Mouse (Mus musculus) CH12.LX (cell line): ENCODE measurements around the gene Pgm5. TPM values are rescaled to one million over a fixed set of nuclear protein-coding genes. Genes with fewer than 3 reads are reported as not detected.

Source experiments
- DNase-seq: peaks from one replicate; pipeline ENCODE4 v3.0.0-alpha.2; 2013; ENCODE audit errors: extremely low read depth
- H3K27ac ChIP-seq: 2 replicates; pipeline ENCODE4 v1.5.1; 2012; ENCODE audit warnings: low read depth, mild to moderate bottlenecking, control low read depth, moderate library complexity; ENCODE audit not compliant: insufficient read depth
- H3K27me3 ChIP-seq: replicated peaks from 2 replicates; pipeline ENCODE3; 2012; ENCODE audit warnings: inconsistent platforms
- H3K36me3 ChIP-seq, 2 experiments: replicated peaks in 1 of 2; 2 replicates each; pipeline versions ENCODE3 to v1.6.1; 2012; ENCODE audit warnings: inconsistent platforms in 1 of 2, low read length in 1 of 2, mild to moderate bottlenecking in 1 of 2, mixed read lengths in 1 of 2, moderate library complexity in 1 of 2; ENCODE audit not compliant: control insufficient read depth in 1 of 2, insufficient read depth in 1 of 2
- H3K4me1 ChIP-seq, 2 experiments: 2 replicates each; pipeline ENCODE4 v1.6.1; 2012; ENCODE audit warnings: inconsistent platforms in 1 of 2, moderate library complexity in 1 of 2; ENCODE audit not compliant: insufficient read depth in 2 of 2, control insufficient read depth in 1 of 2
- H3K4me2 ChIP-seq: 2 replicates; pipeline ENCODE4 v1.6.1; 2012; ENCODE audit warnings: low read depth, mild to moderate bottlenecking, control low read depth; ENCODE audit not compliant: poor library complexity, insufficient read depth, severe bottlenecking
- H3K4me3 ChIP-seq, 3 experiments: fragments of 150-350 bp in 1 of 3; sonication (generic) in 1 of 3; replicated peaks in 1 of 3; 2 replicates each; pipeline versions ENCODE3 to v1.5.1; 2011 to 2012; ENCODE audit warnings: low read depth in 2 of 3, low read length in 2 of 3, mild to moderate bottlenecking in 2 of 3, moderate library complexity in 2 of 3, control low read depth in 1 of 3, improper control_type of control experiment in 1 of 3, inconsistent platforms in 1 of 3, mixed read lengths in 1 of 3; ENCODE audit not compliant: poor library complexity in 1 of 3
- H3K79me2 ChIP-seq: replicated peaks from 2 replicates; pipeline ENCODE4 v1.6.1; 2012; ENCODE audit warnings: mild to moderate bottlenecking, moderate library complexity; ENCODE audit not compliant: control insufficient read depth, poor library complexity, insufficient read depth, severe bottlenecking; ENCODE audit errors: extremely low read depth
- H3K9ac ChIP-seq: 2 replicates; pipeline ENCODE4 v1.6.1; 2012; ENCODE audit warnings: low read depth, mild to moderate bottlenecking, control low read depth, moderate library complexity; ENCODE audit not compliant: insufficient read depth
- H3K9me3 ChIP-seq: replicated peaks from 2 replicates; pipeline ENCODE3; 2012; ENCODE audit warnings: low read length, inconsistent platforms, mixed read lengths
- BHLHE40 ChIP-seq: IDR thresholded peaks from 2 replicates; pipeline ENCODE4 v1.6.1; 2011; ENCODE audit warnings: mild to moderate bottlenecking, low read depth, low read length, improper control_type of control experiment
- CTCF ChIP-seq, 2 experiments: IDR thresholded peaks in 1 of 2; conservative IDR thresholded peaks in 1 of 2; 2 replicates each; pipeline ENCODE4 v1.5.1; 2011 to 2012; ENCODE audit warnings: low read depth in 2 of 2, low read length in 2 of 2, improper control_type of control experiment in 1 of 2, inconsistent platforms in 1 of 2, mild to moderate bottlenecking in 1 of 2, moderate library complexity in 1 of 2
- E2F4 ChIP-seq: IDR thresholded peaks from 2 replicates; pipeline ENCODE4 v1.6.1; 2011; ENCODE audit warnings: low read depth, low read length, improper control_type of control experiment; ENCODE audit not compliant: insufficient replicate concordance
- ELF1 ChIP-seq: IDR thresholded peaks from 2 replicates; pipeline ENCODE4 v1.6.1; 2014; ENCODE audit warnings: low read depth, mild to moderate bottlenecking, inconsistent platforms, low read length, improper control_type of control experiment
- EP300 ChIP-seq: IDR thresholded peaks from 2 replicates; pipeline ENCODE4 v1.6.1; 2011; ENCODE audit warnings: low read length, improper control_type of control experiment
- ETS1 ChIP-seq: conservative IDR thresholded peaks from 2 replicates; pipeline ENCODE4 v1.6.1; 2012; ENCODE audit warnings: low read depth, mild to moderate bottlenecking, inconsistent platforms, low read length, improper control_type of control experiment, moderate library complexity
- HCFC1 ChIP-seq: IDR thresholded peaks from 2 replicates; pipeline ENCODE4 v1.6.1; 2012; ENCODE audit warnings: low read depth, mild to moderate bottlenecking, inconsistent platforms, low read length, improper control_type of control experiment
- IRF4 ChIP-seq: IDR thresholded peaks from 2 replicates; pipeline ENCODE4 v1.6.1; 2014; ENCODE audit warnings: low read depth, mild to moderate bottlenecking, inconsistent platforms, low read length, improper control_type of control experiment
- JUND ChIP-seq: conservative IDR thresholded peaks from 2 replicates; pipeline ENCODE4 v1.6.1; 2011; ENCODE audit warnings: low read depth, low read length, improper control_type of control experiment
- KAT2A ChIP-seq: IDR thresholded peaks from 2 replicates; pipeline ENCODE4 v1.6.1; 2012; ENCODE audit warnings: low read length, improper control_type of control experiment, inconsistent platforms; ENCODE audit not compliant: insufficient replicate concordance
- MAFK ChIP-seq: IDR thresholded peaks from 2 replicates; pipeline ENCODE4 v1.6.1; 2011; ENCODE audit warnings: low read length, improper control_type of control experiment; ENCODE audit not compliant: insufficient replicate concordance
- MAX ChIP-seq: IDR thresholded peaks from 2 replicates; pipeline ENCODE4 v1.6.1; 2011; ENCODE audit warnings: low read length, improper control_type of control experiment
- MEF2A ChIP-seq: IDR thresholded peaks from 2 replicates; pipeline ENCODE4 v1.6.1; 2014; ENCODE audit warnings: low read depth, mild to moderate bottlenecking, inconsistent platforms, low read length, improper control_type of control experiment, borderline replicate concordance
- MXI1 ChIP-seq: IDR thresholded peaks from 2 replicates; pipeline ENCODE4 v1.6.1; 2011; ENCODE audit warnings: mild to moderate bottlenecking, low read depth, low read length, improper control_type of control experiment
- MYC ChIP-seq: IDR thresholded peaks from 2 replicates; pipeline ENCODE4 v1.6.1; 2011; ENCODE audit warnings: low read depth, mild to moderate bottlenecking, improper control_type of control experiment, low read length
- NELFE ChIP-seq: IDR thresholded peaks from 2 replicates; pipeline ENCODE4 v1.6.1; 2011; ENCODE audit warnings: low read depth, low read length, improper control_type of control experiment
- NRF1 ChIP-seq: IDR thresholded peaks from 2 replicates; pipeline ENCODE4 v1.6.1; 2014; ENCODE audit warnings: low read depth, mild to moderate bottlenecking, inconsistent platforms, low read length, improper control_type of control experiment, moderate library complexity
- PAX5 ChIP-seq: IDR thresholded peaks from 2 replicates; pipeline ENCODE4 v1.6.1; 2012; ENCODE audit warnings: low read length, inconsistent platforms, mixed read lengths
- POLR2AphosphoS2 ChIP-seq: IDR thresholded peaks from 2 replicates; pipeline ENCODE4 v1.6.1; 2011; ENCODE audit warnings: low read depth, low read length, improper control_type of control experiment
- RAD21 ChIP-seq: IDR thresholded peaks from 2 replicates; pipeline ENCODE4 v1.6.1; 2011; ENCODE audit warnings: low read depth, mild to moderate bottlenecking, low read length, improper control_type of control experiment, moderate library complexity
- SIN3A ChIP-seq: IDR thresholded peaks from 2 replicates; pipeline ENCODE4 v1.6.1; 2012; ENCODE audit warnings: low read length, improper control_type of control experiment, inconsistent platforms
- SMC3 ChIP-seq: IDR thresholded peaks from 2 replicates; pipeline ENCODE4 v1.6.1; 2011; ENCODE audit warnings: low read depth, low read length, improper control_type of control experiment
- TCF12 ChIP-seq: IDR thresholded peaks from 2 replicates; pipeline ENCODE4 v1.6.1; 2014; ENCODE audit warnings: low read depth, mild to moderate bottlenecking, inconsistent platforms, low read length, improper control_type of control experiment
- USF1 ChIP-seq: IDR thresholded peaks from 2 replicates; pipeline ENCODE4 v1.6.1; 2014; ENCODE audit warnings: low read depth, mild to moderate bottlenecking, inconsistent platforms, low read length, improper control_type of control experiment
- ZC3H11A ChIP-seq: IDR thresholded peaks from 2 replicates; pipeline ENCODE4 v1.6.1; 2012; ENCODE audit warnings: low read depth, mild to moderate bottlenecking, inconsistent platforms, low read length, improper control_type of control experiment
- ZMIZ1 ChIP-seq: IDR thresholded peaks from 2 replicates; pipeline ENCODE4 v1.6.1; 2012; ENCODE audit warnings: low read depth, mild to moderate bottlenecking, inconsistent platforms, low read length, improper control_type of control experiment
- ZNF384 ChIP-seq: IDR thresholded peaks from 2 replicates; pipeline ENCODE4 v1.6.1; 2012; ENCODE audit warnings: low read depth, low read length, improper control_type of control experiment, inconsistent platforms
- dilution Hi-C: fragments of 300-500 bp; cut with MboI; formaldehyde crosslinking; loops from 2 replicates; pipeline ENCODE4 v1.14.3; 2020; ENCODE audit warnings: low sequenced_read_pairs; ENCODE audit not compliant: extremely low pct_unique_long_range_greater_than_20kb, extremely low pct_ligation_motif_present
- in situ Hi-C: fragments of 300-500 bp; cut with MboI; formaldehyde crosslinking; loops from 3 replicates; pipeline ENCODE4 v1.14.3; 2019; ENCODE audit warnings: low sequenced_read_pairs, low pct_ligation_motif_present, low pct_unique_long_range_greater_than_20kb, mixed read lengths
- polyA plus RNA-seq: library from polyadenylated mRNA; unstranded; fragments of >175 nt; gene quantifications from 2 replicates; pipeline ENCODE4 v1.2.1, GENCODE M21; 2012; ENCODE audit warnings: low read depth; ENCODE audit not compliant: insufficient read length
- total RNA-seq, 2 experiments: library from RNA; depleted of rRNA; stranded (reverse); fragments of 300-350 nt in 1 of 2; fragments of >200 nt in 1 of 2; gene quantifications; 2 replicates each; pipeline ENCODE4 v1.2.3; 2012 to 2014

Pgm5 gene
- total and polyA plus RNA-seq, 3 experiments = not detected

- TF ChIP-seq IRF4 (no peak), MAFK (no peak), MYC (no peak), TCF12 (no peak), KAT2A (no peak)
- dilution Hi-C loops (no loop called here), in situ Hi-C loops (no loop called here)
These were observed 225.0 kb downstream of the Pgm5 start for GRCm38 (mm10) chr19:24636616-24637015.

GRCm38 (mm10) chr19:24634602-24635001 is 227.1 kb downstream of the Pgm5 start:
- TF ChIP-seq NRF1 (peak; percentile 24; the same call in 1 of the 2 replicates), MXI1 (peak; percentile 56; the same call in 1 of the 2 replicates), ZNF384 (no peak), PAX5 (no peak), SMC3 (peak; percentile 95), USF1 (no peak), POLR2AphosphoS2 (no peak), BHLHE40 (peak; percentile 52), NELFE (peak; percentile 68; the same call in 1 of the 2 replicates), ZC3H11A (peak; percentile 75), ZMIZ1 (no peak), SIN3A (0 out of 2 replicates have a peak, but pooled peaks have one; percentile 15), MYC (peak; percentile 94), MAFK (no peak), RAD21 (peak; percentile 72), JUND (peak; percentile 55), HCFC1 (no peak), MAX (peak; percentile 94), ETS1 (no peak), IRF4 (peak; percentile 58; the same call in 1 of the 2 replicates), EP300 (no peak), MEF2A (peak; percentile 36; the same call in 1 of the 2 replicates), CTCF (conservative IDR thresholded peaks at IDR 0.05 in 1 of 2, IDR thresholded peaks at IDR 0.05 in 1 of 2; ENCODE audit: low read depth in 2 of 2, low read length in 2 of 2) (peak; percentile 80 to 100), E2F4 (peak; percentile 33; the same call in 1 of the 2 replicates), ELF1 (no peak)
- peak; percentile 86 for DNase-seq
- dilution Hi-C loops (no loop called here), in situ Hi-C loops (no loop called here)
- Histone ChIP-seq H3K27me3 (peaks cover 2% of the 10 kb centered on the region), H3K9me3 (no peaks in the 10 kb centered on the region), H3K27ac (no peak overlapping the region), H3K4me1 (peaks cover 0 to 16% of the 10 kb centered on the region in 2 experiments; a peak in 1 of 4 replicates), H3K4me3 (no peak overlapping the region), H3K36me3 (no peaks in the 10 kb centered on the region), H3K9ac (no peak overlapping the region), H3K4me2 (peak overlapping the region; percentile 42; the same call in 1 of the 2 replicates), H3K79me2 (no peaks in the 10 kb centered on the region)

More at GRCm38 (mm10) chr19:24636616-24637015, 225.0 kb downstream of the Pgm5 start:
- Histone ChIP-seq H3K4me1 (peaks cover 0 to 16% of the 10 kb centered on the region in 2 experiments; a peak in 1 of 4 replicates), H3K9ac (no peak overlapping the region), H3K27me3 (peaks cover 2% of the 10 kb centered on the region), H3K79me2 (no peaks in the 10 kb centered on the region), H3K27ac (no peak overlapping the region), H3K36me3 (no peaks in the 10 kb centered on the region), H3K4me2 (no peak overlapping the region), H3K4me3 (no peak overlapping the region), H3K9me3 (no peaks in the 10 kb centered on the region)
- no peak for DNase-seq
